Mouse (Mus musculus): ENCODE data around the gene Pth1r. TPM values are rescaled to one million over a fixed set of nuclear protein-coding genes. Genes with fewer than 3 reads are reported as not detected.
A peak's percentile ranks its signal among the peaks of the same experiment; 100 is the strongest.

The Pth1r gene
- polyA plus RNA-seq (2011; ENCODE audit: insufficient read depth, insufficient read length, low read depth, missing spikeins), result 3.4 and 4.6 TPM in 2 replicates

DNA sequence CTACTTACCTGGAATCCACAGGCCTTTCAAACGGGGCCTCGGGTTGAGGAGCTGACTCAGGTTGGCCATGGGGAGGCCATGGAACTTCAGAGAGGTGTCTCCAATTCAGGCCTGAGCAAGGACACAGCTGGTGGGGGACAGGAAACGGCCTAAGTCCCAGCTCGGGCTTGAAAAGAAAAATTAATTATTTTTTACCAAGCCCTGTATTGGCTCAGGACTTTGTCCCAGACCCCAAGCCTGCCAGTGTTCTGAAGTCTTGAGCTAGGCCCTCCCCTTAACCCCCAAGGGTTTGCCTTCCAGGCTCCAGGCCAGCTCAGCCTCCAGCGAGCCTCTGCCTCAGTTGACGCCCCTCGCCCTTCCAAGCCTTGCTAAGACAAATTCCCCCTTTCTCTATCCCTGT lies at the start of gene Pth1r:
Gene Pth1r, minus strand, starts transcription at position 185 of the 400 bp plus-strand sequence.
- TF ChIP-seq POLR2A (IDR thresholded peaks at IDR 0.05; ENCODE audit: insufficient read depth, low read length) (no peak), EP300 (IDR thresholded peaks at IDR 0.05; ENCODE audit: insufficient read depth, low read depth, low read length) (no peak)
- peaks cover 17% of the 10 kb centered on the region for H3K27me3 ChIP-seq (ENCODE audit: control insufficient read depth, insufficient read depth, low read length, poor library complexity, severe bottlenecking)

GRCm38 (mm10) chr9:110790462-110790861 lies 43.5 kb upstream of the Pth1r start:
- H3K27me3 ChIP-seq (ENCODE audit: control insufficient read depth, insufficient read depth, low read length, poor library complexity, severe bottlenecking), result no peaks in the 10 kb centered on the region
- no peak for TF ChIP-seq EP300 (IDR thresholded peaks at IDR 0.05; ENCODE audit: insufficient read depth, low read depth, low read length)
- TF ChIP-seq POLR2A (IDR thresholded peaks at IDR 0.05; ENCODE audit: insufficient read depth, low read length), result no peak
- TF ChIP-seq CTCF (IDR thresholded peaks at IDR 0.05; ENCODE audit: low read depth, low read length), result no peak
- H3K9me3 ChIP-seq (replicated peaks; ENCODE audit: control insufficient read depth, insufficient read depth, low read length, poor library complexity, severe bottlenecking), result no peaks in the 10 kb centered on the region
- H3K4me1 ChIP-seq (ENCODE audit: control insufficient read depth, insufficient read depth, low read length), result no peaks in the 10 kb centered on the region
- no peaks in the 10 kb centered on the region for H3K36me3 ChIP-seq (ENCODE audit: control insufficient read depth, insufficient read depth, low read length, poor library complexity, severe bottlenecking)
- no peak overlapping the region for H3K4me3 ChIP-seq (ENCODE audit: low read depth, low read length)
- H3K9ac ChIP-seq (ENCODE audit: low read depth, poor library complexity, severe bottlenecking), result no peak overlapping the region
- H3K27ac ChIP-seq (ENCODE audit: insufficient read depth, low read length), result no peak overlapping the region

More for the DNA sequence above, at the start of gene Pth1r:
- H3K27ac ChIP-seq (ENCODE audit: insufficient read depth, low read length), result 0 out of 2 replicates have a peak within 1 kb of the TSS, but pooled peaks have one; percentile 14
- H3K9me3 ChIP-seq (replicated peaks; ENCODE audit: control insufficient read depth, insufficient read depth, low read length, poor library complexity, severe bottlenecking), result no peaks in the 10 kb centered on the region
- peaks cover 2% of the 10 kb centered on the region for H3K4me1 ChIP-seq (ENCODE audit: control insufficient read depth, insufficient read depth, low read length)
- no peak within 1 kb of the TSS for H3K4me3 ChIP-seq (ENCODE audit: low read depth, low read length)
- H3K9ac ChIP-seq (ENCODE audit: low read depth, poor library complexity, severe bottlenecking), result no peak within 1 kb of the TSS
- no peaks in the 10 kb centered on the region for H3K36me3 ChIP-seq (ENCODE audit: control insufficient read depth, insufficient read depth, low read length, poor library complexity, severe bottlenecking)

GRCm38 (mm10) chr9:110788169-110788568 lies 41.2 kb upstream of the Pth1r start:
- Histone ChIP-seq H3K4me3 (ENCODE audit: low read depth, low read length) (no peak overlapping the region), H3K27me3 (ENCODE audit: control insufficient read depth, insufficient read depth, low read length, poor library complexity, severe bottlenecking) (no peaks in the 10 kb centered on the region), H3K36me3 (ENCODE audit: control insufficient read depth, insufficient read depth, low read length, poor library complexity, severe bottlenecking) (no peaks in the 10 kb centered on the region), H3K9me3 (replicated peaks; ENCODE audit: control insufficient read depth, insufficient read depth, low read length, poor library complexity, severe bottlenecking) (no peaks in the 10 kb centered on the region), H3K4me1 (ENCODE audit: control insufficient read depth, insufficient read depth, low read length) (no peaks in the 10 kb centered on the region), H3K27ac (ENCODE audit: insufficient read depth, low read length) (no peak overlapping the region), H3K9ac (ENCODE audit: low read depth, poor library complexity, severe bottlenecking) (no peak overlapping the region)
- no peak for TF ChIP-seq POLR2A (IDR thresholded peaks at IDR 0.05; ENCODE audit: insufficient read depth, low read length)
- no peak for TF ChIP-seq CTCF (IDR thresholded peaks at IDR 0.05; ENCODE audit: low read depth, low read length)
- TF ChIP-seq EP300 (IDR thresholded peaks at IDR 0.05; ENCODE audit: insufficient read depth, low read depth, low read length), result no peak

GRCm38 (mm10) chr9:110783611-110784010 lies 36.7 kb upstream of the Pth1r start:
- no peaks in the 10 kb centered on the region for H3K4me1 ChIP-seq (ENCODE audit: control insufficient read depth, insufficient read depth, low read length)
- H3K9me3 ChIP-seq (replicated peaks; ENCODE audit: control insufficient read depth, insufficient read depth, low read length, poor library complexity, severe bottlenecking), result no peaks in the 10 kb centered on the region
- no peak overlapping the region for H3K9ac ChIP-seq (ENCODE audit: low read depth, poor library complexity, severe bottlenecking)
- no peak overlapping the region for H3K27ac ChIP-seq (ENCODE audit: insufficient read depth, low read length)
- no peak overlapping the region for H3K4me3 ChIP-seq (ENCODE audit: low read depth, low read length)
- no peaks in the 10 kb centered on the region for H3K27me3 ChIP-seq (ENCODE audit: control insufficient read depth, insufficient read depth, low read length, poor library complexity, severe bottlenecking)
- TF ChIP-seq EP300 (IDR thresholded peaks at IDR 0.05; ENCODE audit: insufficient read depth, low read depth, low read length) (no peak), POLR2A (IDR thresholded peaks at IDR 0.05; ENCODE audit: insufficient read depth, low read length) (no peak), CTCF (IDR thresholded peaks at IDR 0.05; ENCODE audit: low read depth, low read length) (no peak)
- no peaks in the 10 kb centered on the region for H3K36me3 ChIP-seq (ENCODE audit: control insufficient read depth, insufficient read depth, low read length, poor library complexity, severe bottlenecking)

- H3K9ac ChIP-seq (ENCODE audit: low read depth, poor library complexity, severe bottlenecking), result peak overlapping the region; percentile 72
- no peaks in the 10 kb centered on the region for H3K36me3 ChIP-seq (ENCODE audit: control insufficient read depth, insufficient read depth, low read length, poor library complexity, severe bottlenecking)
- H3K4me3 ChIP-seq (ENCODE audit: low read depth, low read length), result peak overlapping the region; percentile 65
- H3K4me1 ChIP-seq (ENCODE audit: control insufficient read depth, insufficient read depth, low read length), result no peaks in the 10 kb centered on the region
- no peak overlapping the region for H3K27ac ChIP-seq (ENCODE audit: insufficient read depth, low read length)
- H3K27me3 ChIP-seq (ENCODE audit: control insufficient read depth, insufficient read depth, low read length, poor library complexity, severe bottlenecking), result no peaks in the 10 kb centered on the region
- no peaks in the 10 kb centered on the region for H3K9me3 ChIP-seq (replicated peaks; ENCODE audit: control insufficient read depth, insufficient read depth, low read length, poor library complexity, severe bottlenecking)
- TF ChIP-seq EP300 (IDR thresholded peaks at IDR 0.05; ENCODE audit: insufficient read depth, low read depth, low read length) (no peak), CTCF (IDR thresholded peaks at IDR 0.05; ENCODE audit: low read depth, low read length) (peak; percentile 32), POLR2A (IDR thresholded peaks at IDR 0.05; ENCODE audit: insufficient read depth, low read length) (no peak)
Observed at GRCm38 (mm10) chr9:110781731-110782130, 34.8 kb upstream of the Pth1r start.

DNA sequence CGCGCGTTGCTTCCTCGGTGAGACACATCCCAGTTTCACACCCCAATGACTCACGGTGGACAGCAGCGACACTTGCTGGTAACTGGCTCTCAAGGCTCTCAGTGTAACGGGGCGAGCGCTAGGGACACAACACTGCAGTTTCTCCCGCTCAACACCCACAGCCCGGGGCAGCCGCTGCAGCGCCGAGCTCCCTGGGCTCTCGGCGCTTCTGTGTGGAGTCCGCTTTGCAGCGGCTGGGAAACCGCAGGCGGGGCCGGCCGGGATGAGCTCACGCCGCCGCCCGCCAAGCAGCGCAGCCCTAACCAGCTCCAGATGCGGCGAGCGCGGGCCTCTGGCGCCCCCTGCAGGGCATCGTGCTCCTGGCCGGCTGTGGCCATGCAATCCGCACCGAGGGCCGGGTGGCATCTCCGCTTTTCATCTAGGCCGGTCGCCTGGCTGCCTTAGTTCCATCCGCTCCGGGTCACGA lies 34.3 kb upstream of the Pth1r start:
- Histone ChIP-seq H3K27ac (ENCODE audit: insufficient read depth, low read length) (no peak overlapping the region), H3K36me3 (ENCODE audit: control insufficient read depth, insufficient read depth, low read length, poor library complexity, severe bottlenecking) (no peaks in the 10 kb centered on the region), H3K27me3 (ENCODE audit: control insufficient read depth, insufficient read depth, low read length, poor library complexity, severe bottlenecking) (no peaks in the 10 kb centered on the region), H3K9ac (ENCODE audit: low read depth, poor library complexity, severe bottlenecking) (peak overlapping the region; percentile 72), H3K4me1 (ENCODE audit: control insufficient read depth, insufficient read depth, low read length) (no peaks in the 10 kb centered on the region), H3K4me3 (ENCODE audit: low read depth, low read length) (peak overlapping the region; percentile 65), H3K9me3 (replicated peaks; ENCODE audit: control insufficient read depth, insufficient read depth, low read length, poor library complexity, severe bottlenecking) (no peaks in the 10 kb centered on the region)
- TF ChIP-seq POLR2A (IDR thresholded peaks at IDR 0.05; ENCODE audit: insufficient read depth, low read length) (no peak), CTCF (IDR thresholded peaks at IDR 0.05; ENCODE audit: low read depth, low read length) (peak; percentile 67)
